Mouse (Mus musculus) cerebellum, adult 2 months (tissue): ENCODE results near the gene Tekt2.

Experiments
- CTCF ChIP-seq: fragments of 200-500 bp; IDR thresholded peaks from 2 replicates; pipeline ENCODE4 v1.5.1; 2011; ENCODE audit warnings: low read depth, mild to moderate bottlenecking, control low read depth, low read length, moderate library complexity, borderline replicate concordance; ENCODE audit not compliant: insufficient read depth
- POLR2A ChIP-seq: fragments of 200-500 bp; IDR thresholded peaks from 2 replicates; pipeline ENCODE4 v1.6.1; 2011; ENCODE audit warnings: low read length, control low read depth, borderline replicate concordance; ENCODE audit not compliant: insufficient read depth

- TF ChIP-seq CTCF (no peak), POLR2A (no peak)
These were observed 37.3 kb downstream of the Tekt2 start for GRCm38 (mm10) chr4:126288085-126288666.
